Mouse (Mus musculus): ENCODE measurements around the gene Arpin.

GRCm38 (mm10) chr7:79975316-79975715, 40.2 kb upstream of the Arpin start:
- TF ChIP-seq CTCF (IDR thresholded peaks at IDR 0.05) (no peak), POLR2A (IDR thresholded peaks at IDR 0.05; ENCODE audit: insufficient read depth, low read depth, low read length) (no peak)

Measured in heart, adult 2 months (tissue).